Mouse (Mus musculus) liver, embryonic 15.5 days (tissue): ENCODE data around the gene Ctcf. TPM values are rescaled to one million over a fixed set of nuclear protein-coding genes. Genes with fewer than 3 reads are reported as not detected.

Source experiments
- ATAC-seq: fragments of 200-750 bp; cut with Nextera tagmentation; 2 replicates; pipeline ENCODE4 v1.8.0; 2017; ENCODE audit warnings: moderate number of reproducible peaks, mild to moderate bottlenecking, moderate library complexity; ENCODE audit not compliant: insufficient read depth
- H3K27ac ChIP-seq: fragments of 300-500 bp; sonication (generic); replicated peaks from 2 replicates; pipeline ENCODE4 v1.5.1; 2015; ENCODE audit warnings: mild to moderate bottlenecking, inconsistent platforms
- H3K27me3 ChIP-seq: fragments of 300-500 bp; sonication (generic); 2 replicates; pipeline ENCODE4 v1.6.1; 2015; ENCODE audit warnings: mild to moderate bottlenecking, inconsistent platforms
- H3K36me3 ChIP-seq: fragments of 300-500 bp; sonication (generic); replicated peaks from 2 replicates; pipeline ENCODE4 v1.6.1; 2015; ENCODE audit warnings: moderate library complexity, mild to moderate bottlenecking, inconsistent platforms
- H3K4me1 ChIP-seq: fragments of 300-500 bp; sonication (generic); replicated peaks from 2 replicates; pipeline ENCODE4 v1.6.1; 2015; ENCODE audit warnings: inconsistent platforms
- H3K4me2 ChIP-seq: fragments of 300-500 bp; sonication (generic); 2 replicates; pipeline ENCODE4 v1.6.1; 2015; ENCODE audit warnings: moderate library complexity, mild to moderate bottlenecking, inconsistent platforms
- H3K4me3 ChIP-seq: fragments of 300-500 bp; sonication (generic); replicated peaks from 2 replicates; pipeline ENCODE4 v1.5.1; 2015; ENCODE audit warnings: mild to moderate bottlenecking, inconsistent platforms
- H3K9ac ChIP-seq: fragments of 300-500 bp; sonication (generic); 2 replicates; pipeline ENCODE4 v1.6.1; 2015; ENCODE audit warnings: moderate library complexity, mild to moderate bottlenecking, inconsistent platforms
- H3K9me3 ChIP-seq: fragments of 300-500 bp; sonication (generic); replicated peaks from 2 replicates; pipeline ENCODE4 v1.6.1; 2016; ENCODE audit warnings: inconsistent platforms
- WGBS: fragments of 180-500 bp; shearing (Covaris S2); methylation state at CpG from one replicate; pipeline ENCODE4 v1.1.7; 2015; ENCODE audit warnings: mixed read lengths; ENCODE audit not compliant: insufficient replicate concordance; 5-methylcytosine and 5-hydroxymethylcytosine counted together
- microRNA counts: library from miRNA; unstranded; fragments of <30 nt; microRNA quantifications from one replicate; lab custom pipeline; 2016
- microRNA-seq: library from miRNA; unstranded; fragments of <30 nt; microRNA quantifications from one replicate; pipeline ENCODE4, GENCODE M21; 2016
- polyA plus RNA-seq: library from polyadenylated mRNA; unstranded; fragments of >200 nt; fragmentation: Nextera tagmentation; extraction: Ambion mirVana; gene quantifications from 2 replicates; pipeline ENCODE4 v1.2.1, GENCODE M21; 2015

The Ctcf gene
- polyA plus RNA-seq, 1 experiment from 2014 or later: 62.0 TPM

DNA sequence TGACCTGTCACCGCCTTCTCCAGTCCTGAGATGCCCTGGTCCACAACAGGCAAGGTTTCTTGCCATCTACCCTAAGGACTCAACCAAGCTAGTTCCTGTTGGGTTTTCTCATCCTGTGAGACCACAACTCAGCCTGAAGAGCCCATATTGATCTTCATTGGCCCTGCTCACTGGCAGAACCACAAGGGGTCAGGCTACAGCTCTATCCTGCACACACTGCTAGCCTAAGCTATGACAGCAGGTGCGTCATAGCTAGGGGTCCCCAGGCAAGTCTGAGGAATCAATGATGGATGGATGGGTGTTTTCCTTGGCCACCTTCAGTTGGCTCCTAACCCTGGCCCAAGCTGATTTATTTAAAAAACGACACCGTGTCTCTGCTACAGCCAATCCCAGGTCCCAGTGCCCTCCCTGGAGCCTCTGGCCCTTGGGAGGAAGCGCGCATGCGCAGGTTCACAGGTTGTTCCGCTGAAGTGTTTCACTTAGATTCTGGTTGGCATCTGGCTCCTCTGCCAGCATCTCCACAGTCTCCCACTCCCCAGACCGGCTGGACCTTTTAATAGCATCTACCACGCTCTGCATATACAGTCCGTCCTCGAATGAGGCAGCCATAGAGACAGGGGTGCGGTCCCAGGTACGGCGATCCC lies 80.1 kb downstream of the Ctcf start:
- WGBS: 86% methylated on average over 15 of the region's 15 CpGs
- ATAC-seq: no peak

DNA sequence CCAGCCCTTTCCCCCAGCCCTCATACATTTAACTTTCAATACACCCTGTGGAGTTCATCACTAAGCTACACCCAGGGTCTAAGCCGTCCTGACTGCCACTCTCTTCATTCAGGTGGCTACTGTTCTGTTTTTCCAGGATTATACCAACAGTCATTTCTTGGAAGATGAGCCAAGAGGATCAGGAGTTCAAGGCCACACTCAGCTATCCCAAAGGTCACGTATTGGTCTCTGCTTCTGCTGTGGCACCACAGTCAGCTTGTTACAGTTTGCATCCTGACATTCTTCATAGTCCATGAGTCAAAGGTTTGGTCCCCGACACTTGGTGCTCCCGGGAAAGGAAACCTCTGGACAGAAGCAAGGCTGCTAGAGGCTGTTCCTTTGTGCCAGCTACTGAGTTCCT lies 83.3 kb downstream of the Ctcf start:
- Histone ChIP-seq H3K9ac (no peak overlapping the region), H3K27ac (no peak overlapping the region), H3K9me3 (no peaks in the 10 kb centered on the region), H3K36me3 (no peaks in the 10 kb centered on the region), H3K4me2 (no peak overlapping the region), H3K4me3 (no peak overlapping the region), H3K27me3 (no peaks in the 10 kb centered on the region), H3K4me1 (peaks cover 6% of the 10 kb centered on the region; the same call in 1 of the 2 replicates)
- 69% methylated on average over 4 of the region's 4 CpGs for WGBS
- ATAC-seq: no peak

More for the DNA sequence above, 80.1 kb downstream of the Ctcf start:
- Histone ChIP-seq H3K27ac (no peak overlapping the region), H3K36me3 (no peaks in the 10 kb centered on the region), H3K4me2 (no peak overlapping the region), H3K4me3 (no peak overlapping the region), H3K4me1 (peaks cover 8% of the 10 kb centered on the region; the same call in 1 of the 2 replicates), H3K9me3 (no peaks in the 10 kb centered on the region), H3K27me3 (no peaks in the 10 kb centered on the region), H3K9ac (no peak overlapping the region)

DNA sequence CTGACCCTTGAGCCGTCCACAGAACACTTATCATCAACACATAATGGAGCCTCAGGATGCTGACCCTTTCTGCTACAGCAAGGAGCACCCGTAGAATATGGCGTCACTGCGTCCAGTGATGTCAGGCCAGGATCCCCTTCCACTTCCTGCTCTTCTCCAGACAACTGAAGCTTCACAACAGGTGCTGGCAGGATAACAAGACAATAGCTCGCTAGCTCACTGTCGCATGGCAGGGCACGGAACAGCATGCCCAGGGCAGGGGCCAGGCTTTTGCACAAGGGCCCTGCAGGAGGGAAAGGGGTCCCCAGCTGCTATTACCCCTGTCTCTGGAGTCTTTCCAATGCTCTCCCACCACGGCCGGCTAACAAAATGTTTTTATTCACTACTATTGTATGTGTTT lies 86.5 kb downstream of the Ctcf start:
- Histone ChIP-seq H3K9ac (no peak overlapping the region), H3K36me3 (no peaks in the 10 kb centered on the region), H3K4me3 (no peak overlapping the region), H3K4me1 (no peaks in the 10 kb centered on the region), H3K4me2 (no peak overlapping the region), H3K27me3 (no peaks in the 10 kb centered on the region), H3K9me3 (no peaks in the 10 kb centered on the region), H3K27ac (no peak overlapping the region)
- 78% methylated on average over 9 of the region's 9 CpGs for WGBS
- ATAC-seq: no peak

DNA sequence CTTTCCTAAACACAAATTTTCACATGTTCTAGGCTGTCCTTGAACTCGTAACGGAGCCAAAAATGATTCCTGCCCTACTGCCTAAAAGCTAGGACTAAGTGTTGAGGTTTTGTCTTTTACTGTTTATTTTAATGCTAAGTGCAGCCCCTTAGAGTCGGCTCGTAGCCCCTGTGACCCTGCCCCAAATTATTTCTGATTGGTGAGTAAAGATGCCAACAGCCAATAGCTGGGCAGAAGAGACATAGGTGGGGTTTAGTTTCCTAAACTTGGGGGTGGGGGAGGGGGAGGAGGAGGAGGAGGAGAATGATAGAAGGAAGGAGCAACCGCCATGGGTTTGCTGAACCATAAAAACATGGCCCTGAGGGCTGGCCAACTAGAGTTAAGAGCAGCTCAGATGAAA lies 89.4 kb downstream of the Ctcf start:
- WGBS: 58% methylated on average over 5 of the region's 5 CpGs
- no peaks in the 10 kb centered on the region for H3K36me3 ChIP-seq
- no peaks in the 10 kb centered on the region for H3K4me1 ChIP-seq
- no peak for ATAC-seq
- H3K27ac ChIP-seq: no peak overlapping the region
- H3K4me3 ChIP-seq: no peak overlapping the region
- H3K9ac ChIP-seq: no peak overlapping the region
- no peak overlapping the region for H3K4me2 ChIP-seq
- no peaks in the 10 kb centered on the region for H3K27me3 ChIP-seq
- no peaks in the 10 kb centered on the region for H3K9me3 ChIP-seq

DNA sequence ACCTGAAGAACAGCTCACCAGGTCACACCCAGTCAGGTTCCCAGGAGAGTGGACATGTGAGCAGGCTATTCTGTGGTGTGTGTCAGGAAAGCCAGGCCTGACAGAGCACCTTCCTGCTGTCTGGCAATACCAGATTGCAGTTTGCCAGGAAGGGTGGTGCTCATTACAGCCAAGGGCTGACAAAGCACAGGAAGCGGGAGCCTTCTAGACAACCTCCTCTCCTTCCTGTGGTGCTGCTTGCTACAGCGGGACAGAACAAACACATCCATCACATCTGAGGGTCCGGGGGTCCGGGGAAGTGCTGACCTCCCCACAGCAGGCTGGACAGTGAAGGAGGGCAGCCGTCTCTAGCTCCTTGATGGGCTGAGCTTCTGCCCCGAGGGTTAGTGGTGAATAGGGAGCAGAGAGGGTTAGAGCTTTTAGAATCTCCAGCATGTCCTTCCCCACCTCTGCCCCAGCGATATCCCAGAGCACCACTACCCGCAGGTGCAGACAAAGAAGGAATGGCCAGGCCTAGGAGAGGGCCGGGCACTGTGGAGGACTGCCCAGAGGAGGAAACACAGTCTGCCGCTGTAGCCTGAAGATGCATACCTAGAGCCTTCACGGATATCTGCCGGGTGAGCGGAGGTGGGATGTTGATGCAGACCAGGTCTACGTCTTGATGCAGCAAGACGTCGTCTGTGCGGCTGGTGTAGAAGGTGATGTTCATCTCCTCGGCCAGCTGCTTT lies 91.2 kb downstream of the Ctcf start:
- H3K9me3 ChIP-seq: no peaks in the 10 kb centered on the region
- WGBS: 37% methylated on average over 18 of the region's 18 CpGs
- no peak overlapping the region for H3K4me3 ChIP-seq
- H3K27ac ChIP-seq: no peak overlapping the region
- no peak overlapping the region for H3K4me2 ChIP-seq
- H3K9ac ChIP-seq: no peak overlapping the region
- no peaks in the 10 kb centered on the region for H3K36me3 ChIP-seq
- no peaks in the 10 kb centered on the region for H3K27me3 ChIP-seq
- ATAC-seq: peak; percentile 58
- peaks cover 9% of the 10 kb centered on the region for H3K4me1 ChIP-seq

DNA sequence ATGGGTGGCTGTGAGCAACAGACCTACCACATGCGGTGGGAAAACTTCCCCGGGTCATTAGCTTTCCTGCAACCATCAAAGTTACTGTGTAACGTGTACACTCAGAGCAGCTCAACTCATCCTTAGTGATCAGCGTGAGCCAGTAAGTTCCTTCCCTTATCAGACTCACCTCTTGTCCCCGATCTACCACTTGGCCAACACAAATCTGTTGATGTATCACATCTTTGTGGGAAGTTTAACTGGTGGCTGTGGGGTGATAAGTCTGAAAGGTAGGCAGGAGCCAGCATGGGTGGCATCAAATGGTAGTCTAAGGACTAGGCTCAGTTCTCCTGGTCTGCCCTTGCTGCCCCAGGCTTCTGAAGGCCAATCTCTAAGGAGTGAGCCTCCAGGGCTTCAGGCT lies 95.8 kb downstream of the Ctcf start:
- Histone ChIP-seq H3K9ac (no peak overlapping the region), H3K27ac (no peak overlapping the region), H3K9me3 (no peaks in the 10 kb centered on the region), H3K27me3 (0 out of 2 replicates have a peak, but pooled peaks cover 5% of the 10 kb centered on the region), H3K4me2 (no peak overlapping the region), H3K36me3 (no peaks in the 10 kb centered on the region), H3K4me3 (no peak overlapping the region), H3K4me1 (peaks cover 9% of the 10 kb centered on the region)
- WGBS: 35% methylated on average over 5 of the region's 5 CpGs
- ATAC-seq: 0 out of 2 replicates have a peak, but pooled peaks have one; percentile 25

MicroRNAs within 50 kb of the gene (microRNA counts, 519-probe panel; counts per million panel counts)
- microRNA mmu-miR-1966 (lab: Ali Mortazavi, UCI): 2,992 counts per million, percentile 60 among the panel's probes with 10 or more counts

Small RNAs within 50 kb of the gene (microRNA-seq; reads per million reads assigned to microRNA genes)
- not detected for gene Mir1966

Other genes starting within 250 kb of the Ctcf start
- not detected in 2 replicates for gene Kctd19, start 223.1 kb upstream of the Ctcf start, polyA plus RNA-seq
- 0.12 and 0.13 TPM in 2 replicates for gene Lrrc36, start 223.0 kb upstream of the Ctcf start, polyA plus RNA-seq
- 3.1 and 4.8 TPM in 2 replicates for gene Tppp3, start 165.0 kb upstream of the Ctcf start, polyA plus RNA-seq
- gene Zdhhc1, start 139.7 kb upstream of the Ctcf start, polyA plus RNA-seq: 1.9 and 2.3 TPM in 2 replicates
- gene Hsd11b2, start 117.8 kb upstream of the Ctcf start, polyA plus RNA-seq: 0.40 and 0.58 TPM in 2 replicates
- 52.4 and 59.4 TPM in 2 replicates for gene Atp6v0d1, start 70.5 kb upstream of the Ctcf start, polyA plus RNA-seq
- gene Ripor1, start 31.3 kb upstream of the Ctcf start, polyA plus RNA-seq: 7.1 and 7.2 TPM in 2 replicates
- 0.18 TPM in 1 of 2 replicates, not detected in the other for gene Agrp, start 825 bp downstream of the Ctcf start, polyA plus RNA-seq
- gene Carmil2, start 49.7 kb downstream of the Ctcf start, polyA plus RNA-seq: 0.35 and 0.74 TPM in 2 replicates
- 22.4 and 23.6 TPM in 2 replicates for gene Acd, start 64.5 kb downstream of the Ctcf start, polyA plus RNA-seq
- 6.1 and 6.3 TPM in 2 replicates for gene Pard6a, start 64.6 kb downstream of the Ctcf start, polyA plus RNA-seq
- not detected in 2 replicates for gene 4933405L10Rik, start 71.1 kb downstream of the Ctcf start, polyA plus RNA-seq
- gene Enkd1, start 71.6 kb downstream of the Ctcf start, polyA plus RNA-seq: 4.4 and 5.2 TPM in 2 replicates
- gene Gfod2, start 122.1 kb downstream of the Ctcf start, polyA plus RNA-seq: 1.8 and 2.3 TPM in 2 replicates
- 45.0 and 52.2 TPM in 2 replicates for gene Ranbp10, start 190.8 kb downstream of the Ctcf start, polyA plus RNA-seq
- gene Tsnaxip1, start 191.2 kb downstream of the Ctcf start, polyA plus RNA-seq: 0.07 and 0.22 TPM in 2 replicates
- gene Cenpt, start 216.7 kb downstream of the Ctcf start, polyA plus RNA-seq: 20.3 and 22.7 TPM in 2 replicates
- gene Thap11, start 218.6 kb downstream of the Ctcf start, polyA plus RNA-seq: 31.5 and 32.2 TPM in 2 replicates
- 85.2 and 94.1 TPM in 2 replicates for gene Nutf2, start 224.0 kb downstream of the Ctcf start, polyA plus RNA-seq
- gene Edc4, start 244.3 kb downstream of the Ctcf start, polyA plus RNA-seq: 15.3 and 15.5 TPM in 2 replicates